ENCODE assay signal across 12 mouse cellular contexts in genomic region chr3:52744334-52744733, GRCm38 (mm10).
DNase-seq lines count a peak whose midpoint lies in the region; ATAC-seq and TF ChIP-seq lines count a peak whose summit lies in the region.
"Had no signal": no experiment of that assay in that cellular context is flagged by ENCODE, and none has a peak within 500 bp of the region (broad histone marks: within the 10 kb centered on the region; RNA-seq: fewer than 3 reads in every experiment).

No protein-coding gene starts in this region.

- no peaks in the 10 kb centered on the region for H3K27me3 ChIP-seq in forebrain, embryonic 13.5 days
- no peaks in the 10 kb centered on the region for H3K27me3 ChIP-seq in forebrain, embryonic 11.5 days (ENCODE audit: control insufficient read depth, insufficient read depth, low read length)
- H3K27me3 ChIP-seq in kidney, embryonic 16.5 days (ENCODE audit: insufficient read depth, low read length) = no peaks in the 10 kb centered on the region
- no peaks in the 10 kb centered on the region for H3K27me3 ChIP-seq in stomach, postnatal 0 days (ENCODE audit: control insufficient read depth, insufficient read depth, low read length)
- H3K27me3 ChIP-seq: intestine, embryonic 15.5 days; stomach, embryonic 15.5 days had no signal

- no peak for TF ChIP-seq CTCF in stomach, postnatal 0 days (IDR thresholded peaks at IDR 0.05; ENCODE audit: low read depth)

- TF ChIP-seq EP300 in stomach, postnatal 0 days (optimal IDR thresholded peaks at IDR 0.05) = no peak

- peaks cover 14% of the 10 kb centered on the region for H3K4me1 ChIP-seq in forebrain, embryonic 13.5 days
- H3K4me1 ChIP-seq in forebrain, embryonic 11.5 days (replicated peaks; ENCODE audit: control insufficient read depth, insufficient read depth, low read length) = no peaks in the 10 kb centered on the region
- H3K4me1 ChIP-seq in kidney, embryonic 16.5 days (ENCODE audit: insufficient read depth, low read length) = no peaks in the 10 kb centered on the region
- no peaks in the 10 kb centered on the region for H3K4me1 ChIP-seq in stomach, postnatal 0 days (replicated peaks; ENCODE audit: control insufficient read depth, insufficient read depth)
- H3K4me1 ChIP-seq: intestine, embryonic 15.5 days had no signal

- WGBS in forebrain, embryonic 13.5 days = 81% methylated on average over 8 of the region's 8 CpGs
- WGBS in forebrain, embryonic 11.5 days = 93% methylated on average over 8 of the region's 8 CpGs
- 69% methylated on average over 8 of the region's 8 CpGs for WGBS in kidney, embryonic 16.5 days
- WGBS in stomach, postnatal 0 days = 66% methylated on average over 8 of the region's 8 CpGs

- no peak overlapping the region for H3K4me3 ChIP-seq in forebrain, embryonic 13.5 days
- H3K4me3 ChIP-seq in forebrain, embryonic 11.5 days (ENCODE audit: low read depth, low read length) = no peak overlapping the region
- H3K4me3 ChIP-seq in kidney, embryonic 16.5 days (ENCODE audit: low read length) = no peak overlapping the region
- H3K4me3 ChIP-seq in stomach, postnatal 0 days (ENCODE audit: low read depth, low read length) = no peak overlapping the region
- H3K4me3 ChIP-seq: gastrocnemius, adult 2 months; intestine, embryonic 15.5 days; midbrain, embryonic 10.5 days; stomach, embryonic 15.5 days had no signal

- H3K9ac ChIP-seq in forebrain, embryonic 13.5 days = no peak overlapping the region
- H3K9ac ChIP-seq in forebrain, embryonic 11.5 days (ENCODE audit: low read length) = no peak overlapping the region
- H3K9ac ChIP-seq in kidney, embryonic 16.5 days (replicated peaks; ENCODE audit: low read length) = no peak overlapping the region
- no peak overlapping the region for H3K9ac ChIP-seq in stomach, postnatal 0 days (ENCODE audit: low read length)
- H3K9ac ChIP-seq: intestine, embryonic 15.5 days; stomach, embryonic 15.5 days had no signal

- peak; percentile 73 for ATAC-seq in forebrain, embryonic 13.5 days
- ATAC-seq in forebrain, embryonic 11.5 days (replicated peaks; ENCODE audit: low FRiP score) = no peak
- ATAC-seq in kidney, embryonic 16.5 days (ENCODE audit: low FRiP score, low TSS enrichment) = peak; percentile 42; the same call in 1 of the 2 replicates
- peak; percentile 24; the same call in 1 of the 2 replicates for ATAC-seq in stomach, postnatal 0 days (ENCODE audit: low FRiP score, low TSS enrichment)
- ATAC-seq: intestine, embryonic 15.5 days had no signal

- H3K4me2 ChIP-seq in forebrain, embryonic 13.5 days = no peak overlapping the region
- H3K4me2 ChIP-seq in forebrain, embryonic 11.5 days (ENCODE audit: low read depth, low read length, severe bottlenecking) = no peak overlapping the region
- no peak overlapping the region for H3K4me2 ChIP-seq in kidney, embryonic 16.5 days (replicated peaks; ENCODE audit: low read depth, low read length)
- no peak overlapping the region for H3K4me2 ChIP-seq in stomach, postnatal 0 days (replicated peaks; ENCODE audit: low read depth)
- H3K4me2 ChIP-seq: intestine, embryonic 15.5 days; stomach, embryonic 15.5 days had no signal

- H3K36me3 ChIP-seq in forebrain, embryonic 13.5 days (ENCODE audit: poor library complexity, severe bottlenecking) = no peaks in the 10 kb centered on the region
- H3K36me3 ChIP-seq in forebrain, embryonic 11.5 days (ENCODE audit: control insufficient read depth, insufficient read depth, low read length) = no peaks in the 10 kb centered on the region
- H3K36me3 ChIP-seq in kidney, embryonic 16.5 days (ENCODE audit: insufficient read depth, low read length) = no peaks in the 10 kb centered on the region
- no peaks in the 10 kb centered on the region for H3K36me3 ChIP-seq in stomach, postnatal 0 days (ENCODE audit: control insufficient read depth, insufficient read depth, low read length)
- H3K36me3 ChIP-seq: intestine, embryonic 15.5 days; midbrain, embryonic 10.5 days; stomach, embryonic 15.5 days had no signal

- DNase-seq in forebrain, embryonic 11.5 days (ENCODE audit: low spot score) = no peak
- DNase-seq in right cerebral cortex, postnatal 14 days = peak; percentile 17
- DNase-seq in right cerebral cortex, postnatal 25 days = no peak
- no peak for DNase-seq in stomach, postnatal 0 days (ENCODE audit: low spot score)
- DNase-seq in neural tube, embryonic 10.5 days (ENCODE audit: extremely low spot score, low spot score) = no peak
- DNase-seq in spleen, postnatal 4 days (ENCODE audit: low spot score in 2 of 2) = no peak
- DNase-seq: gastrocnemius, adult 2 months had no signal

- H3K27ac ChIP-seq in forebrain, embryonic 13.5 days = no peak overlapping the region
- no peak overlapping the region for H3K27ac ChIP-seq in forebrain, embryonic 11.5 days (ENCODE audit: low read depth, low read length)
- H3K27ac ChIP-seq in kidney, embryonic 16.5 days (ENCODE audit: low read length) = no peak overlapping the region
- H3K27ac ChIP-seq in stomach, postnatal 0 days (replicated peaks) = no peak overlapping the region
- H3K27ac ChIP-seq: gastrocnemius, adult 2 months; intestine, embryonic 15.5 days; midbrain, embryonic 10.5 days; stomach, embryonic 15.5 days had no signal

- no peaks in the 10 kb centered on the region for H3K9me3 ChIP-seq in forebrain, embryonic 13.5 days (replicated peaks)
- H3K9me3 ChIP-seq in forebrain, embryonic 11.5 days (ENCODE audit: control insufficient read depth, low read length) = no peaks in the 10 kb centered on the region
- H3K9me3 ChIP-seq in kidney, embryonic 16.5 days (ENCODE audit: low read length) = no peaks in the 10 kb centered on the region
- H3K9me3 ChIP-seq in stomach, postnatal 0 days (ENCODE audit: control insufficient read depth, low read length) = no peaks in the 10 kb centered on the region
- H3K9me3 ChIP-seq: intestine, embryonic 15.5 days; midbrain, embryonic 10.5 days; stomach, embryonic 15.5 days had no signal
